Mouse (Mus musculus) stomach, postnatal 0 days (tissue): ENCODE measurements at regions not wholly inside any gene's neighbourhood (a gene's known extent, or its start where the extent isn't known, plus 50 kb on each side); places are given as distances from the start of the nearest gene placed in this dataset.

ENCODE experiments used
- CTCF ChIP-seq: IDR thresholded peaks from 2 replicates; pipeline ENCODE4 v1.5.1; 2016; ENCODE audit warnings: antibody characterized with exemption, low read depth, mild to moderate bottlenecking, moderate library complexity
- EP300 ChIP-seq: optimal IDR thresholded peaks from 2 replicates; pipeline ENCODE3; 2016; ENCODE audit warnings: antibody characterized with exemption

GRCm38 (mm10) chr1:63955701-63956355, 166.3 kb downstream of the Klf7 start:
- TF ChIP-seq CTCF = no peak
- TF ChIP-seq EP300 = no peak
